Mouse (Mus musculus) C2C12 (cell line): ENCODE data around the gene Ptpn13.

Experiments used
- CEBPB ChIP-seq: IDR thresholded peaks from one replicate; pipeline ENCODE4 v1.6.1; 2011; ENCODE audit warnings: low read depth, mild to moderate bottlenecking, control low read depth, moderate library complexity
- CTCF ChIP-seq: IDR thresholded peaks from one replicate; pipeline ENCODE4 v1.5.1; 2011; ENCODE audit not compliant: control insufficient read depth, insufficient read depth, insufficient read length
- MAX ChIP-seq: IDR thresholded peaks from one replicate; pipeline ENCODE4 v1.6.1; 2011; ENCODE audit warnings: mild to moderate bottlenecking, control low read depth
- MYOD1 ChIP-seq: IDR thresholded peaks from one replicate; pipeline ENCODE4 v1.6.1; 2011; ENCODE audit warnings: low read depth; ENCODE audit not compliant: control insufficient read depth, insufficient read length
- MYOG ChIP-seq: IDR thresholded peaks from one replicate; pipeline ENCODE4 v1.6.1; 2011; ENCODE audit not compliant: control insufficient read depth, insufficient read length; ENCODE audit errors: extremely low read depth
- USF1 ChIP-seq: IDR thresholded peaks from one replicate; pipeline ENCODE4 v1.6.1; 2011; ENCODE audit warnings: low read depth, mild to moderate bottlenecking, control low read depth, moderate library complexity

- no peak for TF ChIP-seq CTCF
- TF ChIP-seq USF1 = no peak
- no peak for TF ChIP-seq CEBPB
- TF ChIP-seq MYOG = no peak
- TF ChIP-seq MAX = no peak
- TF ChIP-seq MYOD1 = no peak
Observed at GRCm38 (mm10) chr5:103596467-103597146, 171.6 kb downstream of the Ptpn13 start.
